Mouse (Mus musculus): Measurements from ENCODE around the gene Inhbe. TPM values are rescaled to one million over a fixed set of nuclear protein-coding genes. Genes with fewer than 3 reads are reported as not detected.

The Inhbe gene
- total and polyA plus RNA-seq, 2 experiments from 2014 or later = not detected

DNA sequence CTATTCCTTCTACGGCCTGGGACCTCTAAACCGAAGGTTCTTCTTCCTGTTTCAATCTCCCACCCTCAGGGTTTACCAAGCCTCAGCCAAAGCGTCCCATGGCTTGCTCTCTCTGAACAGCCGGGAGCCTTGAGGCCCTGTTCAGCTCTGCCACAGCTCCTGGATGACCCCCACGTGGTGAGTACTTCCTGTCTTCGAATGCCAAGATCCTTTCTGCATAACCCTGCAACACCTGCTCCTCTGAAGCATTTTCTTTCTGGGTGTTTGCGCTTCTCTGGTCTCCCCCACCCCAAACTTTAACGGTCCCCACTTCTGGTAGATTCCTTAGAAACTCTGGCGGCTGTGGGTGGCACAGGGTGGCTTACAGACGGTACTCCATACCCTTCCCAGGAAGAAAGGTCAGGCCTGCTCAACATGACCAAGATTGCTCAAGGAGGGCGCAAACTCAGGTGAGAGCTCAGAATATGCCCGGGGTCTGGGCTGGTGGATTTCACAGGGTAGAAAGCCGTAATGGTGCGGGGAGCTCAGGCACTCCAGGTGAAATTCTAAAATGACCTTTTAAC lies 28.7 kb downstream of the Inhbe start:
- ATAC-seq (ENCODE audit: insufficient read depth, low read depth) = no peak
- Histone ChIP-seq H3K27me3 (ENCODE audit: control insufficient read depth, insufficient read depth, low read length) (peaks cover 61% of the 10 kb centered on the region), H3K36me3 (replicated peaks; ENCODE audit: control insufficient read depth, insufficient read depth, low read length) (no peaks in the 10 kb centered on the region), H3K27ac (ENCODE audit: low read depth) (peak overlapping the region; percentile 33; the same call in 1 of the 2 replicates), H3K9me3 (replicated peaks; ENCODE audit: control insufficient read depth, low read length) (no peaks in the 10 kb centered on the region), H3K4me3 (ENCODE audit: low read depth, low read length) (peak overlapping the region; percentile 57), H3K4me1 (ENCODE audit: control insufficient read depth, insufficient read depth) (peaks cover 12% of the 10 kb centered on the region), H3K4me2 (ENCODE audit: low read depth, low read length) (peak overlapping the region; percentile 86), H3K9ac (replicated peaks; ENCODE audit: low read depth, low read length) (peak overlapping the region; percentile 44)
- TF ChIP-seq CTCF (IDR thresholded peaks at IDR 0.05; ENCODE audit: low read depth) (no peak), EP300 (IDR thresholded peaks at IDR 0.05; ENCODE audit: low read depth) (no peak)
- no peak for DNase-seq (ENCODE audit: low spot score)
- 46% methylated on average over 14 of the region's 14 CpGs for WGBS

DNA sequence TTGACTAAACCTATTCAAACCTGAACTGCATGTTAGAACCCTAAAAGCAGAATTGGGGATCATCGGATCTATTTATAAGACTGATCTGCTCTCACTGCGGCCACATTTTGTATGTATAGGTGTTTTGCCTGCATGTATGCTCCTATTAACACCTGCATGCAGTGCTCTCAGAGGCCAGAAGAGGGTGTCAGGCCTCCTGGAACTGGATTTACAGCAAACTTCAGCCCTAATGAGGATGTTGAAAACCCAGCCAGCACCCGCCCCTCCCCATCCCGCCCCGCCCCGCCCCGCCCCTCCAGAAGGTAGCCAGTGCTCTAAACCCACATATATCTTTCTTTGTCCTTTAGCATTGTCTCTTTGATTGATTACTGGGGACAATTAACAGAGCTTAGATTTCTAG lies 29.7 kb downstream of the Inhbe start:
- no peak for ATAC-seq (ENCODE audit: insufficient read depth, low read depth)
- peaks cover 52% of the 10 kb centered on the region for H3K27me3 ChIP-seq (ENCODE audit: control insufficient read depth, insufficient read depth, low read length)
- DNase-seq (ENCODE audit: low spot score) = no peak
- no peak overlapping the region for H3K27ac ChIP-seq (ENCODE audit: low read depth)
- WGBS = 10% methylated on average over 7 of the region's 7 CpGs
- H3K4me2 ChIP-seq (ENCODE audit: low read depth, low read length) = no peak overlapping the region
- no peaks in the 10 kb centered on the region for H3K9me3 ChIP-seq (replicated peaks; ENCODE audit: control insufficient read depth, low read length)
- H3K4me1 ChIP-seq (ENCODE audit: control insufficient read depth, insufficient read depth) = peaks cover 12% of the 10 kb centered on the region
- H3K4me3 ChIP-seq (ENCODE audit: low read depth, low read length) = no peak overlapping the region
- TF ChIP-seq CTCF (IDR thresholded peaks at IDR 0.05; ENCODE audit: low read depth) = peak; percentile 32; the same call in 1 of the 2 replicates
- no peak for TF ChIP-seq EP300 (IDR thresholded peaks at IDR 0.05; ENCODE audit: low read depth)
- no peaks in the 10 kb centered on the region for H3K36me3 ChIP-seq (replicated peaks; ENCODE audit: control insufficient read depth, insufficient read depth, low read length)
- no peak overlapping the region for H3K9ac ChIP-seq (replicated peaks; ENCODE audit: low read depth, low read length)

DNA sequence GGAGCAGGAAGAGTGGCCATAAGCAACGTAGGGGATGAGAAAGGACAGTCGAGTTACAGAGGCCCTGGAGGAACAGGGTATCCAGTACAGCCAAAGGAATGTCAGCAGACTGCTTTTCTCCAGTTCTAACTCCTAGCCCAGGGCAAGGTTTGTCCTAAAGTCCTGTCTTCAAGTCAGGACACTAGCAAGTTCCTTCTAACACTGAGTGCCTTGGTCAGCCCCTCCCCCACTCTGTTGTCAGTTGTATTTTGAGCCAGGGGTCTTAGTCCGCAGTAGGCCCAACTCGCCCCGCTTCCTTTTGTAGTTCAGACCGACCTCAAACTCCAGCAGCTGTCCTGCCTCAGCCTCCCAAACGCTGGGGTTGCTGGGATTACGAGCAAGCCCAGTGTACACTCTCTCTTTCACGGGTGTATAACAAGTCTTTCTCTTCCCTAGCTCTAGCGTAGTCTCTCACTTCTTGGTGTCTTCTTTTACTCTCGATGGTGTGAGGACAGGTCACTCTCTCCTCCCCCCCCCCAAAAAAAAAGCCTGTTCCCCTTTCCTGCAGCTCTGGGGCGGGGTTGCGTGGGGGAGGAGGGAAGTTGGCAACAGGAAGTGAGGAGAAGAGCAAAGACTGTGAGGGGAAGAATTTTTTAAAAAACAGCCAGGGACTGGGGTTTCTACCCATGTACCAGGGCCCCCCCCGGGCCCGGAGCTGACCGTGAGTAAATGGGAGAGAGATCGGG lies 30.9 kb downstream of the Inhbe start:
- H3K4me2 ChIP-seq (ENCODE audit: low read depth, low read length) = no peak overlapping the region; the same call in 1 of the 2 replicates
- no peak overlapping the region for H3K27ac ChIP-seq (ENCODE audit: low read depth)
- H3K4me1 ChIP-seq (ENCODE audit: control insufficient read depth, insufficient read depth) = peaks cover 12% of the 10 kb centered on the region
- WGBS = 59% methylated on average over 15 of the region's 17 CpGs
- no peak for DNase-seq (ENCODE audit: low spot score)
- TF ChIP-seq EP300 (IDR thresholded peaks at IDR 0.05; ENCODE audit: low read depth) (no peak), CTCF (IDR thresholded peaks at IDR 0.05; ENCODE audit: low read depth) (no peak)
- ATAC-seq (ENCODE audit: insufficient read depth, low read depth) = no peak
- no peaks in the 10 kb centered on the region for H3K9me3 ChIP-seq (replicated peaks; ENCODE audit: control insufficient read depth, low read length)
- H3K4me3 ChIP-seq (ENCODE audit: low read depth, low read length) = no peak overlapping the region
- peaks cover 46% of the 10 kb centered on the region for H3K27me3 ChIP-seq (ENCODE audit: control insufficient read depth, insufficient read depth, low read length)
- no peak overlapping the region for H3K9ac ChIP-seq (replicated peaks; ENCODE audit: low read depth, low read length)
- H3K36me3 ChIP-seq (replicated peaks; ENCODE audit: control insufficient read depth, insufficient read depth, low read length) = no peaks in the 10 kb centered on the region

DNA sequence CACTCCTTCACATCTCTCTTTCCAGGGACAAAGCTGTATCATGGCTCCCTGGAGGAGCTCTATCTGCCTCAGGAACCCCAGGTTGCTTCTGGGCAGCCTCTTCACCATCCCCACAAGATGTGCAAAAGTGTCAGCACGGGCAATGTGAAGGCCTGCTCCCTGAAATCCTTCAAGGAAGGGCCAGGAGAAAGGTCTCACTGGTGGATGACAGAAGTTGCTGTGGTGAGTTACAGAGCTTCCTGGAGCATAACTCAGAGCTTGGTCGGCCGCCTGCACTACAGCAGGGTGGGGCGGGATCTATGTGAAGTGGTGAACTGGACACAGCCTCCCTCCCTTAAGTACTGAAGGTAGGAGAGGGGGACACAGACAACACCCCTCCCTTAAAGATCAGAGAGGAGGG lies 31.5 kb downstream of the Inhbe start:
- Histone ChIP-seq H3K27me3 (ENCODE audit: control insufficient read depth, insufficient read depth, low read length) (peaks cover 42% of the 10 kb centered on the region), H3K4me1 (ENCODE audit: control insufficient read depth, insufficient read depth) (peaks cover 12% of the 10 kb centered on the region), H3K4me3 (ENCODE audit: low read depth, low read length) (no peak overlapping the region), H3K9ac (replicated peaks; ENCODE audit: low read depth, low read length) (no peak overlapping the region), H3K9me3 (replicated peaks; ENCODE audit: control insufficient read depth, low read length) (no peaks in the 10 kb centered on the region), H3K4me2 (ENCODE audit: low read depth, low read length) (no peak overlapping the region), H3K36me3 (replicated peaks; ENCODE audit: control insufficient read depth, insufficient read depth, low read length) (no peaks in the 10 kb centered on the region), H3K27ac (ENCODE audit: low read depth) (no peak overlapping the region)
- TF ChIP-seq EP300 (IDR thresholded peaks at IDR 0.05; ENCODE audit: low read depth) = no peak
- TF ChIP-seq CTCF (IDR thresholded peaks at IDR 0.05; ENCODE audit: low read depth) = no peak
- ATAC-seq (ENCODE audit: insufficient read depth, low read depth) (no peak), DNase-seq (ENCODE audit: low spot score) (no peak)
- WGBS = 51% methylated on average over 4 of the region's 4 CpGs

DNA sequence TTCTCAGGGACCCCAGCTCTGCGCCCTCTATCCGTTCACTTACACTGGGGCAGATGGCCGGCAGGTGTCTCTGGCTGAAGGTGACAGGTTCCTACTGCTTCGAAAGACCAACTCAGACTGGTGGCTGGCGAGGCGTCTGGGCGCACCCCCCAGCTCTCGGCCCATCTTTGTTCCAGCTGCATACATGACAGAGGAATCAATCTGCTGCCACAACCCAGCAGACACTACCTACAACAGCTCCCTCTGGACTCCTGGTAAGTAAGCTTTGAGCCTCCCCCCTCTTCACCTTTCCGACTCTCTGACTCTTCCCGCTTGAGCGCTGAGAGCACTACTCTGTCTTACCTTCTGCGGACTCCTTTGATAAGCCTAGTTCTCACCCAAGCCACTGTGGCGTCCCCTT lies 32.0 kb downstream of the Inhbe start:
- Histone ChIP-seq H3K9ac (replicated peaks; ENCODE audit: low read depth, low read length) (no peak overlapping the region), H3K4me1 (ENCODE audit: control insufficient read depth, insufficient read depth) (peaks cover 12% of the 10 kb centered on the region), H3K36me3 (replicated peaks; ENCODE audit: control insufficient read depth, insufficient read depth, low read length) (no peaks in the 10 kb centered on the region), H3K27me3 (ENCODE audit: control insufficient read depth, insufficient read depth, low read length) (peaks cover 37% of the 10 kb centered on the region), H3K9me3 (replicated peaks; ENCODE audit: control insufficient read depth, low read length) (no peaks in the 10 kb centered on the region), H3K4me3 (ENCODE audit: low read depth, low read length) (no peak overlapping the region), H3K27ac (ENCODE audit: low read depth) (no peak overlapping the region), H3K4me2 (ENCODE audit: low read depth, low read length) (no peak overlapping the region)
- WGBS = 49% methylated on average over 13 of the region's 13 CpGs
- DNase-seq (ENCODE audit: low spot score) (no peak), ATAC-seq (ENCODE audit: insufficient read depth, low read depth) (no peak)
- TF ChIP-seq CTCF (IDR thresholded peaks at IDR 0.05; ENCODE audit: low read depth) (no peak), EP300 (IDR thresholded peaks at IDR 0.05; ENCODE audit: low read depth) (no peak)

Data from heart, postnatal 0 days (tissue).